Mouse (Mus musculus) MEL (cell line): Measurements from ENCODE around the gene Cd36. TPM values are rescaled to one million over a fixed set of nuclear protein-coding genes. Genes with fewer than 3 reads are reported as not detected.

Source experiments
- DNase-seq: peaks from one replicate; pipeline ENCODE4 v3.0.0; 2011; ENCODE audit warnings: low read depth, low spot score
- H3K27ac ChIP-seq: 2 replicates; pipeline ENCODE4 v1.5.1; 2012; ENCODE audit warnings: low read depth, mild to moderate bottlenecking, control low read depth, low read length, moderate library complexity; ENCODE audit not compliant: control insufficient read depth
- H3K27me3 ChIP-seq, 2 experiments: fragments of 150-350 bp in 1 of 2; sonication (generic) in 1 of 2; 2 replicates each; pipeline ENCODE4 v1.6.1; 2012; ENCODE audit warnings: low read length in 2 of 2, mild to moderate bottlenecking in 2 of 2, improper control_type of control experiment in 1 of 2, moderate library complexity in 1 of 2; ENCODE audit not compliant: insufficient read depth in 2 of 2, control insufficient read depth in 1 of 2
- H3K36me3 ChIP-seq, 2 experiments: 2 replicates each; pipeline ENCODE4 v1.6.1; 2012 to 2014; ENCODE audit warnings: low read length in 2 of 2, improper control_type of control experiment in 1 of 2, inconsistent platforms in 1 of 2, mild to moderate bottlenecking in 1 of 2; ENCODE audit not compliant: insufficient read depth in 2 of 2, control insufficient read depth in 1 of 2
- H3K4me1 ChIP-seq, 2 experiments: fragments of 150-350 bp in 1 of 2; sonication (generic) in 1 of 2; 2 replicates each; pipeline ENCODE4 v1.6.1; 2012; ENCODE audit warnings: low read length in 2 of 2, improper control_type of control experiment in 1 of 2, mild to moderate bottlenecking in 1 of 2; ENCODE audit not compliant: insufficient read depth in 2 of 2, control insufficient read depth in 1 of 2
- H3K4me3 ChIP-seq, 2 experiments: fragments of 150-350 bp in 1 of 2; sonication (generic) in 1 of 2; 2 replicates each; pipeline ENCODE4 v1.5.1; 2012; ENCODE audit warnings: low read depth in 2 of 2, low read length in 2 of 2, mild to moderate bottlenecking in 2 of 2, moderate library complexity in 2 of 2, control low read depth in 1 of 2, improper control_type of control experiment in 1 of 2; ENCODE audit not compliant: control insufficient read depth in 1 of 2, insufficient read depth in 1 of 2
- H3K79me2 ChIP-seq: 2 replicates; pipeline ENCODE4 v1.6.1; 2012; ENCODE audit warnings: mild to moderate bottlenecking, low read length, moderate library complexity; ENCODE audit not compliant: control insufficient read depth, poor library complexity, insufficient read depth
- H3K9ac ChIP-seq: 2 replicates; pipeline ENCODE4 v1.6.1; 2012; ENCODE audit warnings: low read depth, mild to moderate bottlenecking, control low read depth, low read length, moderate library complexity; ENCODE audit not compliant: control insufficient read depth, poor library complexity, severe bottlenecking
- H3K9me3 ChIP-seq: fragments of 150-350 bp; sonication (generic); replicated peaks from 2 replicates; pipeline ENCODE4 v1.6.1; 2012; ENCODE audit warnings: mild to moderate bottlenecking, low read length, improper control_type of control experiment, moderate library complexity; ENCODE audit not compliant: insufficient read depth
- BHLHE40 ChIP-seq: IDR thresholded peaks from 2 replicates; pipeline ENCODE4 v1.6.1; 2012; ENCODE audit warnings: low read depth, mild to moderate bottlenecking, inconsistent platforms, low read length, improper control_type of control experiment, borderline replicate concordance
- CHD2 ChIP-seq: IDR thresholded peaks from 2 replicates; pipeline ENCODE4 v1.6.1; 2011; ENCODE audit warnings: low read length, improper control_type of control experiment
- E2F4 ChIP-seq: IDR thresholded peaks from 2 replicates; pipeline ENCODE4 v1.6.1; 2011; ENCODE audit warnings: low read depth, low read length, improper control_type of control experiment, borderline replicate concordance
- ELF1 ChIP-seq: IDR thresholded peaks from 2 replicates; pipeline ENCODE4 v1.6.1; 2014; ENCODE audit warnings: low read depth, mild to moderate bottlenecking, inconsistent platforms, low read length, improper control_type of control experiment, moderate library complexity
- EP300 ChIP-seq, 2 experiments: IDR thresholded peaks; 2 replicates each; pipeline ENCODE4 v1.6.1; 2011; ENCODE audit warnings: improper control_type of control experiment in 2 of 2, low read length in 2 of 2, low read depth in 1 of 2, mild to moderate bottlenecking in 1 of 2
- ETS1 ChIP-seq: IDR thresholded peaks from 2 replicates; pipeline ENCODE4 v1.6.1; 2012; ENCODE audit warnings: low read depth, mild to moderate bottlenecking, inconsistent platforms, low read length, improper control_type of control experiment, moderate library complexity
- GABPA ChIP-seq: IDR thresholded peaks from 2 replicates; pipeline ENCODE4 v1.6.1; 2012; ENCODE audit warnings: low read depth, mild to moderate bottlenecking, inconsistent platforms, low read length, improper control_type of control experiment, moderate library complexity
- GATA1 ChIP-seq: IDR thresholded peaks from 2 replicates; pipeline ENCODE4 v1.6.1; 2011; ENCODE audit warnings: low read depth, low read length, improper control_type of control experiment
- MAFK ChIP-seq: IDR thresholded peaks from 2 replicates; pipeline ENCODE4 v1.6.1; 2011; ENCODE audit warnings: low read depth, mild to moderate bottlenecking, low read length, improper control_type of control experiment, borderline replicate concordance
- MYB ChIP-seq: IDR thresholded peaks from 2 replicates; pipeline ENCODE4 v1.6.1; 2011; ENCODE audit warnings: mild to moderate bottlenecking, low read depth, low read length, improper control_type of control experiment
- NRF1 ChIP-seq: IDR thresholded peaks from 2 replicates; pipeline ENCODE4 v1.6.1; 2014; ENCODE audit warnings: low read depth, mild to moderate bottlenecking, inconsistent platforms, low read length, improper control_type of control experiment, moderate library complexity; ENCODE audit not compliant: poor library complexity, insufficient read depth, severe bottlenecking
- POLR2A ChIP-seq, 2 experiments: IDR thresholded peaks; 2 replicates each; pipeline ENCODE4 v1.6.1; 2011 to 2012; ENCODE audit warnings: low read length in 2 of 2, mild to moderate bottlenecking in 2 of 2, control low read depth in 1 of 2, improper control_type of control experiment in 1 of 2, low read depth in 1 of 2, moderate library complexity in 1 of 2; ENCODE audit not compliant: control insufficient read depth in 1 of 2, insufficient read depth in 1 of 2, poor library complexity in 1 of 2
- POLR2AphosphoS2 ChIP-seq: IDR thresholded peaks from 2 replicates; pipeline ENCODE4 v1.6.1; 2011; ENCODE audit warnings: low read length, improper control_type of control experiment
- RCOR1 ChIP-seq: IDR thresholded peaks from 2 replicates; pipeline ENCODE4 v1.6.1; 2012; ENCODE audit warnings: low read depth, mild to moderate bottlenecking, inconsistent platforms, low read length, improper control_type of control experiment
- SIN3A ChIP-seq: IDR thresholded peaks from 2 replicates; pipeline ENCODE4 v1.6.1; 2012; ENCODE audit warnings: low read length, improper control_type of control experiment, inconsistent platforms
- TCF12 ChIP-seq: IDR thresholded peaks from 2 replicates; pipeline ENCODE4 v1.6.1; 2014; ENCODE audit warnings: low read depth, mild to moderate bottlenecking, inconsistent platforms, low read length, improper control_type of control experiment, moderate library complexity
- ZC3H11A ChIP-seq: IDR thresholded peaks from 2 replicates; pipeline ENCODE4 v1.6.1; 2012; ENCODE audit warnings: low read depth, mild to moderate bottlenecking, inconsistent platforms, low read length, improper control_type of control experiment
- ZKSCAN1 ChIP-seq: IDR thresholded peaks from 2 replicates; pipeline ENCODE4 v1.6.1; 2012; ENCODE audit warnings: low read depth, mild to moderate bottlenecking, inconsistent platforms, low read length, improper control_type of control experiment, moderate library complexity
- ZNF384 ChIP-seq: IDR thresholded peaks from 2 replicates; pipeline ENCODE4 v1.6.1; 2012; ENCODE audit warnings: low read depth, mild to moderate bottlenecking, inconsistent platforms, low read length, improper control_type of control experiment
- polyA plus RNA-seq, 2 experiments: library from polyadenylated mRNA; stranded (reverse) in 1 of 2; unstranded in 1 of 2; fragments of >175 nt in 1 of 2; fragments of >200 nt in 1 of 2; gene quantifications; 2 replicates each; pipeline versions ENCODE4 v1.2.1 to v1.2.4; 2012; ENCODE audit warnings: low replicate concordance in 2 of 2, low read depth in 1 of 2; ENCODE audit not compliant: insufficient read length in 2 of 2, insufficient read depth in 1 of 2, missing spikeins in 1 of 2
- total RNA-seq: library from RNA; depleted of rRNA; stranded (reverse); fragments of 300-350 nt; gene quantifications from 2 replicates; pipeline ENCODE4 v1.2.3, GENCODE M21; 2012

Gene Cd36
- total and polyA plus RNA-seq, 3 experiments: 0.07 to 0.19 TPM; not detected in 1

GRCm38 (mm10) chr5:17877044-17877443, 11.6 kb downstream of the Cd36 start:
- 0 out of 4 replicates have a peak overlapping the region, but pooled peaks of 1 of the 2 experiments have one; percentile 28 for H3K4me3 ChIP-seq
- peaks cover 0 to 5% of the 10 kb centered on the region in 2 experiments; a peak in 2 of 4 replicates for H3K36me3 ChIP-seq
- H3K79me2 ChIP-seq: no peaks in the 10 kb centered on the region
- peak; percentile 16 for DNase-seq
- peaks cover 0 to 7% of the 10 kb centered on the region in 2 experiments; a peak in 2 of 4 replicates for H3K4me1 ChIP-seq
- no peak for TF ChIP-seq POLR2AphosphoS2
- no peak for TF ChIP-seq ZC3H11A
- no peak for TF ChIP-seq ELF1
- TF ChIP-seq RCOR1: peak; percentile 69
- TF ChIP-seq EP300 (IDR thresholded peaks at IDR 0.05; ENCODE audit: low read depth in 1 of 2, low read length in 2 of 2): peak; percentile 39 to 67; a peak in 2 of 4 replicates
- TF ChIP-seq POLR2A (IDR thresholded peaks at IDR 0.05; ENCODE audit: control insufficient read depth in 1 of 2, insufficient read depth in 1 of 2, low read depth in 1 of 2, low read length in 2 of 2, poor library complexity in 1 of 2): no peak
- peak; percentile 53 for TF ChIP-seq ZNF384
- no peak for TF ChIP-seq MYB
- TF ChIP-seq ETS1: peak; percentile 63
- no peak for TF ChIP-seq NRF1
- 0 out of 2 replicates have a peak, but pooled peaks have one; percentile 8 for TF ChIP-seq MAFK
- peak; percentile 58 for TF ChIP-seq TCF12
- no peaks in the 10 kb centered on the region for H3K27me3 ChIP-seq
- no peaks in the 10 kb centered on the region for H3K9me3 ChIP-seq
- H3K9ac ChIP-seq: peak overlapping the region; percentile 25
- peak overlapping the region; percentile 71 for H3K27ac ChIP-seq

DNA sequence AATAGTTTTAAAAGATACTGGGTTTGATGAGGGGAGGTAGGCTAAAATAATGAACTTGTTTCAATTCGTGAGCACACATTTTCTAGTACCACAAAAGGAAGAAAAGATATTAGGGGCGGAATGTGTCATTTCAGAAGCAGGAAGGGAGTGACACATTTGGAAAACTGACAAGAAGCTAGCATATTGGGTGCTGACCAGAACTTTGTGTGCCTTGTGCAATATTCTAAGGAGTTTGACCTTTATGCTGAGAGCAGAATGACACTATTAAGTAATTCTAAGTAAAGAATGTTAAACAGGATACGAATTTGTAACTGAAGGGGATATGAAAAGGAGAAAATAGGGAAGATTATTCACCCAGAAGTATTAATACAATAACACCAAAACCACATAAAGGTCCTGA, 12.0 kb downstream of the Cd36 start:
- no peaks in the 10 kb centered on the region for H3K27me3 ChIP-seq
- peaks cover 0 to 5% of the 10 kb centered on the region in 2 experiments; a peak in 2 of 4 replicates for H3K36me3 ChIP-seq
- H3K4me3 ChIP-seq: peak overlapping the region in 1 of 2 experiments; percentile 28; a peak in 2 of 4 replicates
- peak overlapping the region; percentile 25 for H3K9ac ChIP-seq
- H3K9me3 ChIP-seq: no peaks in the 10 kb centered on the region
- peak; percentile 8 for DNase-seq
- TF ChIP-seq BHLHE40 (no peak), E2F4 (no peak), POLR2AphosphoS2 (no peak), NRF1 (no peak), MAFK (no peak), SIN3A (no peak), GATA1 (no peak), ZKSCAN1 (no peak), CHD2 (no peak), GABPA (no peak)
- TF ChIP-seq, all 39 proteins: peak for 0
- Histone ChIP-seq H3K4me1 (peaks cover 0 to 7% of the 10 kb centered on the region in 2 experiments; a peak in 2 of 4 replicates), H3K79me2 (no peaks in the 10 kb centered on the region), H3K27ac (peak overlapping the region; percentile 71)
